ENCODE assay signal across 9 mouse cellular contexts in genomic region chr11:119007461-119008456, GRCm38 (mm10). TPM values are rescaled to one million over a fixed set of nuclear protein-coding genes. Genes with fewer than 3 reads are reported as not detected.
DNase-seq lines count a peak whose midpoint lies in the region; ATAC-seq lines count a peak whose summit lies in the region.
"Had no signal": no experiment of that assay in that cellular context is flagged by ENCODE, and none has a peak within 500 bp of the region (broad histone marks: within the 10 kb centered on the region; RNA-seq: fewer than 3 reads in every experiment).

No protein-coding gene starts in this region.

- no peaks in the 10 kb centered on the region for H3K27me3 ChIP-seq in intestine, embryonic 16.5 days (replicated peaks; ENCODE audit: control insufficient read depth, insufficient read depth, low read length)
- H3K27me3 ChIP-seq in liver, embryonic 16.5 days (ENCODE audit: control insufficient read depth, insufficient read depth, low read depth, low read length) = no peaks in the 10 kb centered on the region
- no peaks in the 10 kb centered on the region for H3K27me3 ChIP-seq in stomach, embryonic 15.5 days (replicated peaks)

- no peaks in the 10 kb centered on the region for H3K36me3 ChIP-seq in intestine, embryonic 16.5 days (ENCODE audit: control insufficient read depth, insufficient read depth, low read length)
- no peaks in the 10 kb centered on the region for H3K36me3 ChIP-seq in liver, embryonic 16.5 days (ENCODE audit: control insufficient read depth, insufficient read depth)
- no peaks in the 10 kb centered on the region for H3K36me3 ChIP-seq in stomach, embryonic 15.5 days

- peak overlapping the region; percentile 40 for H3K4me3 ChIP-seq in intestine, embryonic 16.5 days (ENCODE audit: low read length)
- peak overlapping the region; percentile 43 for H3K4me3 ChIP-seq in liver, embryonic 16.5 days (ENCODE audit: low read depth, low read length)
- H3K4me3 ChIP-seq in stomach, embryonic 15.5 days (replicated peaks) = peak overlapping the region; percentile 36
- H3K4me3 ChIP-seq: myocyte had no signal

- H3K9me3 ChIP-seq in intestine, embryonic 16.5 days (ENCODE audit: control insufficient read depth, low read length) = no peaks in the 10 kb centered on the region
- H3K9me3 ChIP-seq in liver, embryonic 16.5 days (replicated peaks; ENCODE audit: control insufficient read depth, low read length) = no peaks in the 10 kb centered on the region
- H3K9me3 ChIP-seq in stomach, embryonic 15.5 days = no peaks in the 10 kb centered on the region

- 19% methylated on average over 21 of the region's 21 CpGs for WGBS in intestine, embryonic 16.5 days
- WGBS in liver, embryonic 16.5 days (ENCODE audit: insufficient replicate concordance) = 29% methylated on average over 21 of the region's 21 CpGs
- 17% methylated on average over 21 of the region's 21 CpGs for WGBS in stomach, embryonic 15.5 days

- peak; percentile 92 for ATAC-seq in intestine, embryonic 16.5 days
- ATAC-seq in liver, embryonic 16.5 days (ENCODE audit: low read depth) = peak; percentile 66
- peak; percentile 80 for ATAC-seq in stomach, embryonic 15.5 days (ENCODE audit: insufficient read depth, low FRiP score, low read depth)

- DNase-seq in right cerebral cortex, postnatal 14 days = peak; percentile 2
- no peak for DNase-seq in right cerebral cortex, postnatal 36 days (ENCODE audit: low spot score in 2 of 2)
- DNase-seq in urinary bladder, adult 2 months (ENCODE audit: low spot score) = no peak
- DNase-seq in layer of hippocampus, adult 9-11 months = no peak
- DNase-seq in gastrocnemius, postnatal 10 days = no peak

- peak overlapping the region; percentile 52 for H3K4me2 ChIP-seq in intestine, embryonic 16.5 days (ENCODE audit: low read depth, low read length)
- peak overlapping the region; percentile 44 for H3K4me2 ChIP-seq in liver, embryonic 16.5 days (ENCODE audit: low read depth, low read length)
- H3K4me2 ChIP-seq in stomach, embryonic 15.5 days = peak overlapping the region; percentile 53

- H3K9ac ChIP-seq in intestine, embryonic 16.5 days (ENCODE audit: low read depth, low read length) = peak overlapping the region; percentile 60
- H3K9ac ChIP-seq in liver, embryonic 16.5 days (ENCODE audit: low read depth, low read length) = no peak overlapping the region; the same call in 1 of the 2 replicates
- peak overlapping the region; percentile 19 for H3K9ac ChIP-seq in stomach, embryonic 15.5 days

- H3K4me1 ChIP-seq in intestine, embryonic 16.5 days (ENCODE audit: control insufficient read depth, insufficient read depth, low read length) = 0 out of 2 replicates have a peak, but pooled peaks cover 4% of the 10 kb centered on the region
- H3K4me1 ChIP-seq in liver, embryonic 16.5 days (ENCODE audit: control insufficient read depth, low read depth, low read length) = no peaks in the 10 kb centered on the region
- peaks cover 7% of the 10 kb centered on the region for H3K4me1 ChIP-seq in stomach, embryonic 15.5 days

- no peak overlapping the region; the same call in 1 of the 2 replicates for H3K27ac ChIP-seq in intestine, embryonic 16.5 days (ENCODE audit: low read length)
- no peak overlapping the region for H3K27ac ChIP-seq in liver, embryonic 16.5 days (ENCODE audit: low read length)
- no peak overlapping the region for H3K27ac ChIP-seq in stomach, embryonic 15.5 days

RNA-seq across cellular contexts. Expression of gene Cbx2, which starts 15.0 kb away (rescaled TPM):
- polyA plus RNA-seq in intestine, embryonic 16.5 days (2015; fragmentation: Nextera tagmentation; extraction: Ambion mirVana) = 17.8 and 18.1 TPM in 2 replicates
- 2.6 and 3.3 TPM in 2 replicates for polyA plus RNA-seq in liver, embryonic 16.5 days (2015; fragmentation: Nextera tagmentation; extraction: Ambion mirVana)
- polyA plus RNA-seq in stomach, embryonic 15.5 days (2015; fragmentation: Nextera tagmentation; extraction: Ambion mirVana) = 21.3 and 24.8 TPM in 2 replicates
- 3.0 TPM in 2 replicates for polyA plus RNA-seq in urinary bladder, adult 2 months (2012; rRNA removed)
- total RNA-seq in gastrocnemius, postnatal 10 days (2021) = 1 to 10 TPM; 2.3 to 3.0 TPM

RNA-seq across cellular contexts. Expression of gene Enpp7, which starts 19.8 kb away (rescaled TPM):
- 0.57 and 1.7 TPM in 2 replicates for polyA plus RNA-seq in intestine, embryonic 16.5 days (2015; fragmentation: Nextera tagmentation; extraction: Ambion mirVana)
- not detected in 2 replicates for polyA plus RNA-seq in liver, embryonic 16.5 days (2015; fragmentation: Nextera tagmentation; extraction: Ambion mirVana)
- not detected in 2 replicates for polyA plus RNA-seq in stomach, embryonic 15.5 days (2015; fragmentation: Nextera tagmentation; extraction: Ambion mirVana)
- polyA plus RNA-seq in urinary bladder, adult 2 months (2012; rRNA removed) = 0.08 TPM in 1 of 2 replicates, not detected in the other
- total RNA-seq in gastrocnemius, postnatal 10 days (2021) = not detected
- polyA plus RNA-seq: myocyte had no signal

RNA-seq across cellular contexts. Expression of gene Cbx8, which starts 33.0 kb away (rescaled TPM):
- 8.1 and 8.5 TPM in 2 replicates for polyA plus RNA-seq in intestine, embryonic 16.5 days (2015; fragmentation: Nextera tagmentation; extraction: Ambion mirVana)
- polyA plus RNA-seq in liver, embryonic 16.5 days (2015; fragmentation: Nextera tagmentation; extraction: Ambion mirVana) = 3.0 and 3.1 TPM in 2 replicates
- polyA plus RNA-seq in stomach, embryonic 15.5 days (2015; fragmentation: Nextera tagmentation; extraction: Ambion mirVana) = 6.9 and 7.2 TPM in 2 replicates
- polyA plus RNA-seq in urinary bladder, adult 2 months (2012; rRNA removed) = 5.4 and 6.8 TPM in 2 replicates
- 1 to 10 TPM; 2.3 to 4.7 TPM for total RNA-seq in gastrocnemius, postnatal 10 days (2021)
